Mouse (Mus musculus): ENCODE data around the gene Podxl.

Podxl gene

DNA sequence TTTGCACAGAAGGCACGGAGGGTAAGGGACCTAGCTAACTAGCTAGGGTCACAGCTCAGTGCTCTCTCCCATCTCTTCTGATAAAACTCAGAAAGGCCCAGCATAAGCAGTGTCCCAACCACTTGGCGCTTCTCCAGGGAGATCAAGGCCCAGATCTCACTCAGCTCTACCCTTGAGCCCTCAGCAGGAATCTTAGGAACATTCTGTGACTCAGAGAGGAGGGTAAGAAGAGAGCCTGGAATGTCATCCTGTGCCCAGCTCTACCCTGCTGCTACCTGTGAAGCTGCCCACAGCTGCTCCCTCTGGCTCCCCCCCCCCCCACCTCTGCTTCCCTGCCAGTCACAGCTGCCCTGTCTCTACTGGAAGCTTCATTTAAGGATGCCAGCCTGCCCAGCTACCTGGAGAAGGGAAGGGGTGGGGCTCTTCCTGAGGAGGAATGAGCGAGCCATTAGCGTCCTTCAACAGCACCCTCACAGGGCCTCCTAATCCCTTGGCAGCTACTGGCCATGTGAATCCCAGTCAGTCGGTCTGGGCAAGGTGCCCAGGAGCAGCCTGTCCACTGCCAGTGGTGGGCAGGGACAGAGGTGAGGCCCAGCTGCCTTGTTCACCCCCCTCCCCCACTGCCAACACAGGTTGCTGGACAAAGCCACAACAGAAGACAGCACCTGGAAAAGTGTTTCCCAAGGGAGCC, 14.3 kb downstream of the Podxl start:
- no peak for TF ChIP-seq GATA4 (IDR thresholded peaks at IDR 0.05; ENCODE audit: insufficient replicate concordance, low read length)

DNA sequence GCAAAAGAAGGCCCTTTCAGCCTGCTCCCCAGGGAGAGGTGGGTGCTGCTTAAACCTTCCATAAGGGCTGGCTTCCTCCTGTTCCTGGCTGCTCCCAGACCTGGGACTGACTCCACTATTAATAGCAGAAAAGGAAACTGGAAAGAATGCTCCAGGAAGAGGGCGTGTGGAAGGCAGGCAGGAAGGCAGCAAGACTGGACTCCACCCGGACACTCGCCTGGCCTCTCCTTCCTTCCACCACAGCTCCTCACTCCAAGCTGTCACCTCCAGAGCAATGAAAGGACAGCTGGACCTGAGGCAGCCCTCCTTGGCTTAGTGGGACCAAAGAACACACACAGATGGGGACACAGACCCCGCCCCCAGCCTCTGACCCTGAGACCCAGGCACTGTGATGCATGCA, 19.5 kb downstream of the Podxl start:
- no peak for TF ChIP-seq GATA4 (IDR thresholded peaks at IDR 0.05; ENCODE audit: insufficient replicate concordance, low read length)

DNA sequence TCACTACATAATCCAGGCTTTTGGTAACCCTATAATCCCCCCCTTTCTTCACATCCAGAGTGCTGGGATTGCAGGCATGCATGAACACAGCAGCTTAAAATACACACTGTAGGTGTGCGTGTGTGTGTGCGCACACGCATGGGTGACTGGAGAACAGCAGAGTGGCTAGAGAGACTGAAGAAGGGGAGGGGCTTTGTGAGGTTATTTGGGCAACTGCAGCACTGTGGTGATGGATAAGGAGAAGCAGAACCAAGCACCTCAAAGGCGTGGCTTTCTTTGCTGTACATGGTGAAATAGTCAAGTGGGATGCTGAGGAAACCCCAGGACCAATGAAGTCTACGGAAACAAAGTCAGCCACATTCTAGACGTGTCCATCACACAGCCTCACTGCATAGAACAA, 23.8 kb downstream of the Podxl start:
- TF ChIP-seq GATA4 (IDR thresholded peaks at IDR 0.05; ENCODE audit: insufficient replicate concordance, low read length): no peak

DNA sequence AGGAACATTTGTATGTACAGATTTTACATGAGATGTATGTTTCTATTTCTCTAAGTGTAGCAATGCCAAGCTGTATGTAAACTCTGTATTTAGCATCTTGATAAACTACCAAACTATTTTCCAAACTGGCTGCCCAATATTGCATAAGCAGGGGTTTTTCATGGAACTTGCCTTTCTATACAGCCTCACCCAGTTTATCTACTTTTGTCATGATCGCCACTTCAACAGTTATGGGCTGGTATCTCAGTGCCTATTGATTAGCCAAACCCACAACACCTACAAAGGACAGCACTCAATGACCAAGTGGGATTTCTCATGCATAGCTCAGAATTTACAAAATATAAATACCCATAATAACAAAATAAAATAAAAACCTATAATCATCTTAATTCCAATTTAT, 25.7 kb downstream of the Podxl start:
- no peak for TF ChIP-seq GATA4 (IDR thresholded peaks at IDR 0.05; ENCODE audit: insufficient replicate concordance, low read length)

DNA sequence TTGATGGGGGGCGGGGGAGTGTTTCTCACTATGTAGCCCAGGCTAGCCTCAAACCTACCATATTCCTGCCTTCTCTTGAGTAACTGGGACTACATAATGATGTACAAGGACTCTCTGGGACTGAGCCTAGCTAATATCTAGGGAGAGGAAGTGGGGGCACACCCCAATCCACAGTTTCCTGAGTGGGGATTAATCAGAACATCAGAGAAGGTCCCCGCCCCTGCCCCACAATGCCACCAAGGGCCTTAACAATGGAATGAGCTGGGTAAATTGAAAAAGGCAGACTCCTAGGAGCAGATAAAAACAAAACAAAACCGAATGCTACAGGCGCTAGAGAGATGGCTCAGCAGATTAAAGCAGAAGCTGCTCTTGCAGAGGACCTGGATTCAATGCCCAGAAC, 26.6 kb downstream of the Podxl start:
- TF ChIP-seq GATA4 (IDR thresholded peaks at IDR 0.05; ENCODE audit: insufficient replicate concordance, low read length): no peak

DNA sequence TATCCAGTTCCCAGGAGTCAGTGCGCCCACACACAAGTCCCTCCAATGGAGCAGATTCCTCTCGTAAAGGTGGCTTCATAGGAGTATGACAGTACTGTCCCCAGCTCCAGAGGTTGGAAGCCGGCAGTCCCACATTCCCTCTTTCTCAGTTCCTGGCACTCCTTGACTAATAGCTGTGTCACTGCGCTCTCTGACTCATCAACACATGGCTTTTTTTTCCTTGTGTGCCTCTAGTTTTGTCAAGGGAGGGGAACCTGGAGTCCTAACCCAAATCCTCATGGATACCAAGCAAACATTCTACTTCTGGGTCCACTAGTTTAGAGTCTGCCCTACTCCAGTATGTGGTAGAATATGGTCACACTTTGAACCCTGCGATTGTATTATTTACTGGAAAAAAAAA, 29.1 kb downstream of the Podxl start:
- no peak for TF ChIP-seq GATA4 (IDR thresholded peaks at IDR 0.05; ENCODE audit: insufficient replicate concordance, low read length)

DNA sequence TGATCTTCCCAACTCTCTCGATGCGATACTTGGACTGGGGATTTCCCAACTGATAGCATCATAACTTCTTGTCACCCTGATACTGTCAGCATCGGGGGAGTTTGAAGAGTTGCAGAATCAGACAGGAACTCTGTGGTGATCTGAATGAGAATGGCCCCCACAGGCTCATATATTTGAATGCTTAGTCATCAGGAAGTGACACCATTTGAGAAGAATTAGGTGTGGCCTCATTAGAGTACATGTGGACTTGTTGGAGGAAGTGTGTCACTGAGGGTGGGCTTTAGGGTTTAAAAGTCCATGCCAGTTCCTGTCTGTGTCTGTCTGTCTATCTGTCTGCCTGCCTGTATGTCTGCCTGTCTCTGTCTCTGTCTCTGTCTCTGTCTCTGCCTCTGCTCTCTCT, 31.9 kb downstream of the Podxl start:
- no peak for TF ChIP-seq GATA4 (IDR thresholded peaks at IDR 0.05; ENCODE audit: insufficient replicate concordance, low read length)

DNA sequence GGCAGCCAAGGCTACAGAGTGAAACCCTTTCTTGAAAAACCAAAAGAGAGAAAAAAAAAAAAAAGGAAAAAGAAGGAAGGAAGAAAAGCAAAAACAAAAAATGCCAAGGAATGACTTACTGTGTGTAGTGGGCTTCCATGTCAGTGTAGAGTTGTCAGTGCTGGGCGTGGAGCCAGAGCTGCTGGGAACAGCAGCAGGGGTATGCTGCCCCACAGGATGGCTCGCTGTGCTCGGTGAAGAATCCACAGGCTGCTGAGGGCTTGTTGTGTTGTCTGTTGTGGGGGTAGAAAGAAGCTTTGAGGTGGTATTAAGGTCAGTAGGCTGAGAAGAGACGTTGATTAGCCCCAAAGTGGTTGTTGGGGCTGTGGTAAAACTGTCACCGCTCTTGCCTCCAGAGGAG, 35.4 kb downstream of the Podxl start:
- TF ChIP-seq GATA4 (IDR thresholded peaks at IDR 0.05; ENCODE audit: insufficient replicate concordance, low read length): no peak

DNA sequence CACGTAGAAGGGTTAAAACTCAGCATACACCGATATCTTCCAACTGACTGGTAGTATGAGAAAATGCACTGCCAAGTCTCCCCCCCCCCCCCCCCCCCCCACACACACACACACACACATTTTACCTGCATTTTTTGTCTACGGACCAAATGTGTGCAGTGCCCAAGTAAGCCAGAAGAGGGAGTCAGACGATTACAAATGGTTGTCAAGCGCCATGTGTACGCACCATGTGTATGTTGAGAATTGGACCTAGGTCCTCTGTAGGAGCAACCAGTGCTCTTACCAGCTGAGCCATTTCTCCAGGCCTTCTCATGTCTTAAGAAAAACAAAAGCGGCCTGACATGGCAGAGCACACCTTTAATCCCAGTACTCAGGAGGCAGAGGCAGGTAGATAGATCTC, 35.9 kb downstream of the Podxl start:
- no peak for TF ChIP-seq GATA4 (IDR thresholded peaks at IDR 0.05; ENCODE audit: insufficient replicate concordance, low read length)

DNA sequence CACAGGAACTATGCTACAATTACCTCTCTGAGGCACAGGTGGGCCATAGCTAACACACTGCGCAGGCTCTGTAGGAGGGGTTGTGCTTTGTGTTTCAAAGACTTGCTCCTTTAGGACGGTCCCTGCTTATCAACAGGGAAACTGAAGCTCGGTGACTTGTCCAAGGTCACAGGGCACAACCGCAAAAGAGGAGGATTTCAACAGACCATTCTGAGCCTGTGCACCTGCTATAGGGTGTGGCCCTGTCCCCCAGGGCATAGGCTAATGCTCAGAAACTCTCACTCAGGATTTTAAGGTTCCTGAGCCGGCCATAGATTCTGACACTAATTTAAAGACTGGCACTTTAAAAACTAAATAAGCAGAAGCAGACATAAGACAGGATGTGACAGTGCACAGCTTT, 36.9 kb downstream of the Podxl start:
- TF ChIP-seq GATA4 (IDR thresholded peaks at IDR 0.05; ENCODE audit: insufficient replicate concordance, low read length): no peak

DNA sequence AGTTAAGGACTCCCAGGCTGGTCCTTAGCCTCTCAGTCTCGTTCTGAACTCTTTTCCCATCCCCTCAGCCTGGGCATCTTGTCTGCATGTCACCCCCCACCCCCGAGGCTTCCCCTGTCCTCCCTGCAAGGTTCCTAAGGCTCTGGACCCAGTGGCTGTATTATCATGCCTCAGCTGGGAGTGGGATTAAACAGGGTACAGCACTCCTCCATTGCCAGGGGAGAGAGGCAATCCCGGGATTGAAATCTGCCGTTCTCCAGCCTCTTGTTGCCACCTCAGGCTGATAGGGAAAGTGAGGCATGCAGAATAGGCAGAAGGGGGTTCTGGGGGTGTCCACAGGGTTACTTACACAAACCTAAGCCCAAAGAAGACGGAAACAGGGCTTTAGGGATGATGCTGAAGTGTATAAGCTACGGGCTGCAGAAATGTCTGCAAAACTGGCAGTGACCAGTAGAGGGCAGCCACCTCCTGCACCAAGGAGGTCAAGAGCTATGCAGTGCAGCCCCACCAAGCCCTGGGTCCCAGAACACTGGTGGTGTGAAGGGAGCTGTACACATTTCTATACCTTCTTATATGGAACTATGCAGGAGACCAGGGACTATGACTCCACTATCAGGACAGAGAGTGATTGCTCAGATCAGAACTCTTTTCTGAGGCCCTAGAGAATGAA, 38.4 kb downstream of the Podxl start:
- TF ChIP-seq GATA4 (IDR thresholded peaks at IDR 0.05; ENCODE audit: insufficient replicate concordance, low read length): no peak

DNA sequence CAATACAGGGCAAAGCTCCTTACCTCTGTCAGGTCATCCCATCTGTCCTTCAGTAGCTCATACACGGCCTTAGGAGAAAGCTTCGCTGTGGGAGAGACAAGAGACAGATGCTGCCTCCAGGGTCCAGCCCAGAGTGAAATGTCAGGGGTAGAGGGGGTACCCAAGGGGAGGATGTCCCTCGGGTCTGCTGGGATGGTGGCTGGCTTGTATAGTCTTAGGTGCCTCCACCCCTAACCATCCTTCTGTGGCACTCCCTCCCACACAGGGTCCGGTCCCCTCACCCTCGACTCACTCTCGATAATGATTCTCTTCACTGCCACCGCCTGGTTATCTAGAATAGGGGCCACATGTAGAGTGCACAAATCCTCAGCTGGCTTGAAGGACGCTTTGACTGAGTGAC, 39.1 kb downstream of the Podxl start:
- no peak for TF ChIP-seq GATA4 (IDR thresholded peaks at IDR 0.05; ENCODE audit: insufficient replicate concordance, low read length)

DNA sequence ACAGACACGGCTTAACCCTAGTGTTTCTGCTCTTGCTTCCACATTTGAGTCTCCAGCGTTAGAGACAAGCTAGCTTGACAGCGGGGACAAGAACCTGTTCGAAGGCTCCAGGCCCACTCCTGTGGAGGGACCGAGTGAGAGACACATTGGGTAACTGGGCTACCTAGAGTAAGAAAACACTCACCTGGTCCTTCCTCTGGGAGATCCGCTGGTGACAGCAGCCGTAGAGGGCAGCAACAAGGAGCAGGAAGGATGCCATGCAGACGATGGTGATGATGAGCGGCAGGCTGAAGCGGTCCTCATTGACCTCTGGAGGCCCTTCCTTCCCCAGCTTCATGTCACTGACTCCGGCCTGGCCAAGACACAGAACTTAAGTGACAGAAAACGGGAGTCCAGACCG, 39.7 kb downstream of the Podxl start:
- no peak for TF ChIP-seq GATA4 (IDR thresholded peaks at IDR 0.05; ENCODE audit: insufficient replicate concordance, low read length)

DNA sequence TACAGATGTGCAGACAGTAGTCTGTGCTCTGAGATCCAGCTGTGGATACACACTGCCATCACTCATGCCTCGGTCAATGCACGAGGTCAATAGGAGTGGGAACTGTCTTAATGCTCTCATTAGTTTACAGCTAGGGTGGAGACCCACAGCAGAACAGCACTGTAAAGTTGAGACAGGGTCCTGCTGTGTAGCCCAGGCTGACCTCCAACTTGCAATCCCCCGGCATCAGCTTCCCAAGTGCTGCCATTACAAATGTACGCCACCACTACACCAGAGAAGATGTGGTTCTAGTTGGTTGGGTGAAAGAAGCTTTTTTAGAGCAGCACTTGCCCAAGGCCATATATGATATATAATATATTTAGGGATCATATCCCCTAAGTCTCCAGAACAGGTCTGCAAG, 40.1 kb downstream of the Podxl start:
- no peak for TF ChIP-seq GATA4 (IDR thresholded peaks at IDR 0.05; ENCODE audit: insufficient replicate concordance, low read length)

DNA sequence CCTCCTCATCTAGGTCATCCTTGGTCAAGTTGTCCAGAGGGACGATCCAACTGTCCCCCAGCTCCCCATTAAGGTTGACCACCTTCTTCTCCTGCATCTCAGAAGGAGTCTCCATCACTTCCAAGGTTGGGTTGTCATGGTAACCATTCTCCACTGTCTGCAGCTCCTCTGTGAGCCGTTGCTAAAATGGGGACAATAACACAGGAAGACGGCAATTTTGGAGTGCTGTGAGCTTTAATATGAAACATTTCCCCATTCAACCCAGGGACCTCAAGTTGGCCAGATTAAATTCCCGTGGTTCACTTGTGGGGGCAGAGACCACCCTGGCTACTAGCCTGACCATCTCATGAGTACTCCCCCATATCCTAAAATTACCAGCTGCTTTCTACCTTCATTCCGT, 40.7 kb downstream of the Podxl start:
- TF ChIP-seq GATA4 (IDR thresholded peaks at IDR 0.05; ENCODE audit: insufficient replicate concordance, low read length): no peak

DNA sequence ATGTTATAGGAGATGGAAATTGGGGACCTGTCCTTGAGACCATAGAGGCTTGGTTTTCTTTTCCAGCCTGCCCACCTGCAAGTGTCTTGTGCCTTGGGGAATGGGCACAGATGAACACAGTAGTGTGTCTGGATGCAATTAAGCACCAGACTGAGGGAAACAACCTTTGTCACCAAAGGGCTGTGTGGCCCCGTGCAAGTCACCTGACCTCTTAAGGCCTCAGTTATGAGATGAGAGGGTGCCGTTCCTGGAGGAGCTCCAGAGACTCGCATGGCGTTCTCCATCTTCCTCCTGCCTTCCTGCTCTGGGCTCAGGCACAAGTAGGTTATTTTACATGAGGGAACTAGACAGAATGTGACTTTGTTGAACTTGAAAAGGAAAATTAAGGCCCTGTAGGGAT, 41.3 kb downstream of the Podxl start:
- TF ChIP-seq GATA4 (IDR thresholded peaks at IDR 0.05; ENCODE audit: insufficient replicate concordance, low read length): no peak

Data from liver, adult (tissue).